Mouse (Mus musculus) CH12.LX (cell line): ENCODE measurements around the gene Usp19.

Experiments used
- CTCF ChIP-seq, 2 experiments: IDR thresholded peaks in 1 of 2; conservative IDR thresholded peaks in 1 of 2; 2 replicates each; pipeline ENCODE4 v1.5.1; 2011 to 2012; ENCODE audit warnings: low read depth in 2 of 2, low read length in 2 of 2, improper control_type of control experiment in 1 of 2, inconsistent platforms in 1 of 2, mild to moderate bottlenecking in 1 of 2, moderate library complexity in 1 of 2
- HCFC1 ChIP-seq: IDR thresholded peaks from 2 replicates; pipeline ENCODE4 v1.6.1; 2012; ENCODE audit warnings: low read depth, mild to moderate bottlenecking, inconsistent platforms, low read length, improper control_type of control experiment
- JUN ChIP-seq: IDR thresholded peaks from 2 replicates; pipeline ENCODE4 v1.6.1; 2011; ENCODE audit warnings: low read depth, mild to moderate bottlenecking, low read length, improper control_type of control experiment, moderate library complexity; ENCODE audit not compliant: insufficient read depth
- KAT2A ChIP-seq: IDR thresholded peaks from 2 replicates; pipeline ENCODE4 v1.6.1; 2012; ENCODE audit warnings: low read length, improper control_type of control experiment, inconsistent platforms; ENCODE audit not compliant: insufficient replicate concordance
- MAX ChIP-seq: IDR thresholded peaks from 2 replicates; pipeline ENCODE4 v1.6.1; 2011; ENCODE audit warnings: low read length, improper control_type of control experiment
- MAZ ChIP-seq: IDR thresholded peaks from 2 replicates; pipeline ENCODE4 v1.6.1; 2012; ENCODE audit warnings: low read depth, mild to moderate bottlenecking, inconsistent platforms, low read length, improper control_type of control experiment, moderate library complexity
- MEF2A ChIP-seq: IDR thresholded peaks from 2 replicates; pipeline ENCODE4 v1.6.1; 2014; ENCODE audit warnings: low read depth, mild to moderate bottlenecking, inconsistent platforms, low read length, improper control_type of control experiment, borderline replicate concordance
- MXI1 ChIP-seq: IDR thresholded peaks from 2 replicates; pipeline ENCODE4 v1.6.1; 2011; ENCODE audit warnings: mild to moderate bottlenecking, low read depth, low read length, improper control_type of control experiment
- SIN3A ChIP-seq: IDR thresholded peaks from 2 replicates; pipeline ENCODE4 v1.6.1; 2012; ENCODE audit warnings: low read length, improper control_type of control experiment, inconsistent platforms
- TBP ChIP-seq: conservative IDR thresholded peaks from 2 replicates; pipeline ENCODE4 v1.6.1; 2011; ENCODE audit warnings: low read depth, low read length, improper control_type of control experiment
- UBTF ChIP-seq: IDR thresholded peaks from 2 replicates; pipeline ENCODE4 v1.6.1; 2012; ENCODE audit warnings: low read depth, mild to moderate bottlenecking, inconsistent platforms, low read length, improper control_type of control experiment, moderate library complexity
- ZKSCAN1 ChIP-seq: IDR thresholded peaks from 2 replicates; pipeline ENCODE4 v1.6.1; 2012; ENCODE audit warnings: low read depth, inconsistent platforms, low read length, improper control_type of control experiment, borderline replicate concordance

DNA sequence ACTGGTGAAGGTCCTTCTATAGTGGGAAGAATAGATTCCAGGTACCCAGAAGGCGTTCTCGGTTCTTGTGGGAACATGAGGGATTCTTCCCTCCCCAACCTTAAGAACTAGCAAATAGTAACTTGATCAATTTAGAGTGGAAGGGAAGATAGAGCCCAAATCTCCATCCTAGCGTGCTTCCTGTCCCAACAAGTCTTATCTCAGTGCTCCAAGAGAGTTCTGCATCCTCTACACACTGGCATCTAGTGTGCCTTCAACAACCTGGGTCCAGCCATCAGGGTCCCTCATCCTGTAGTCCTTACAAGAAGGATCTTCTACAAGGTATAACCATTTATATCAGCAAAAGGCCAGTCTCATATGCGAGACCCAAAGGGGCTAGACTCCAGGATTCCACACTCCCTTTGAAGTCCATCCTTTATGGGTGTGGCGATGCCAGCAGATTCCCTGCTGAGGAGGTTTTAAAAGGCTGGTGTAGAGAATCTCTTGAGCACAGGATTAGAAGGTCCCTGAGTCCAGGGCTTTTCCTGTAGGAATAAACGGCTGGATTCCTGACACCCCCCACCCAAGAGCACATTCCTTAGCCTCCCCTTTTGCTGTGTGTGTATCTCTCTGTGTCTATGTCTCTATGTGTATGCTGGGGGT is 38.8 kb upstream of the Usp19 start:
- no peak for TF ChIP-seq CTCF (conservative IDR thresholded peaks at IDR 0.05 in 1 of 2, IDR thresholded peaks at IDR 0.05 in 1 of 2; ENCODE audit: low read depth in 2 of 2, low read length in 2 of 2)
- TF ChIP-seq MAZ: no peak
- no peak for TF ChIP-seq TBP
- TF ChIP-seq KAT2A: no peak
- TF ChIP-seq MAX: no peak
- TF ChIP-seq MEF2A: no peak
- no peak for TF ChIP-seq JUN
- no peak for TF ChIP-seq UBTF
- TF ChIP-seq HCFC1: no peak
- TF ChIP-seq SIN3A: no peak
- TF ChIP-seq ZKSCAN1: no peak
- TF ChIP-seq MXI1: no peak
